Mouse (Mus musculus) adrenal gland, postnatal 4 days (tissue): ENCODE data around the gene Cep295nl. TPM values are rescaled to one million over a fixed set of nuclear protein-coding genes. Genes with fewer than 3 reads are reported as not detected.

Experiments used
- DNase-seq, 2 experiments: peaks; one replicate each; pipeline ENCODE4 v3.0.0; 2021 to 2022; ENCODE audit warnings: low spot score in 2 of 2, mixed read lengths in 2 of 2
- total RNA-seq, 2 experiments: library from RNA; stranded (reverse); gene quantifications; 2 replicates each; pipeline ENCODE4 v1.2.3; 2021

Gene Cep295nl
- total RNA-seq, 2 experiments from 2014 or later: 1.4 to 2.1 TPM

DNA sequence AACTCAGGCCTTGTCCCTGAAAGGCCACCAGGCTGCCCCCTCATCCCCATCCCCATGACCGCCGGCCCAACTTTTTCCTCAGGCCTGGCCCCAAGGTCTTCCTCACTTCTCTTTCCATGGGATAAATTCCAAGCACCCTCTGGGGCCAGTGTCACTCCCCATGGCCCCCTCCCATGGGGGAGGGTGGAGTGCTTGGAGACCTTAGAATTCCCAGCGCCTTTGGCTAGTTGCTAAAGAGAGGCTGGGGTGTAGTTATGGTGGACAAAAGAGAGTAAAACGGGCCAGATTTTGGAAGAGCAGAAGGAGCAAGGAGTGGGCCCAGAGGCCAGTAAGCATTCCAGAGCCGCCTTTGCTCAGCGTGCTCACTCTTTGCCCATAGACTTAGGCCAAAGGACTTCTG, 13.3 kb upstream of the Cep295nl start, which contains the start of gene Timp2:
Timp2 (minus strand) TSS at position 101 of the 400 bp plus-strand sequence.
- DNase-seq: no peak

DNA sequence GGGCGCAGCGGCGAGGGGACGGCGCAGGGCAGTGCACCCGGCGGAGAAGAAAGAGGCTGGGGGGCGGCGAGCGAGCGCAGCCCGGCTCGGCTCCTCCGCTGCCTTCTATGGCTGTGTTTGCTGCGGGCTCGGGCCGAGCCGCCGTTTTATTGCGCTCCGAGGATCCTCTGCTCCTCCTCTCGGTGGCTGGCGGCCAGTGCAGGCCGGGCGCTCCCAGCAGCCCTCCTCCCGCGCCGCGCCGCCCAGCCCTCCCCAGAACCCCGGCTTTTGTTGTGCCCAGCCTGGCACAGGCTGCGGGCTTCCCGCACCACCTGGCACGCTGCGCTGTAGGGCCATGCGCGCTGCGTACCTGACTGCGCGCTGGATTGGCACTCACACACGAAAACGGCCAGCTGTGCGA, 12.9 kb upstream of the Cep295nl start:
- peak; percentile 64 to 73 for DNase-seq

DNA sequence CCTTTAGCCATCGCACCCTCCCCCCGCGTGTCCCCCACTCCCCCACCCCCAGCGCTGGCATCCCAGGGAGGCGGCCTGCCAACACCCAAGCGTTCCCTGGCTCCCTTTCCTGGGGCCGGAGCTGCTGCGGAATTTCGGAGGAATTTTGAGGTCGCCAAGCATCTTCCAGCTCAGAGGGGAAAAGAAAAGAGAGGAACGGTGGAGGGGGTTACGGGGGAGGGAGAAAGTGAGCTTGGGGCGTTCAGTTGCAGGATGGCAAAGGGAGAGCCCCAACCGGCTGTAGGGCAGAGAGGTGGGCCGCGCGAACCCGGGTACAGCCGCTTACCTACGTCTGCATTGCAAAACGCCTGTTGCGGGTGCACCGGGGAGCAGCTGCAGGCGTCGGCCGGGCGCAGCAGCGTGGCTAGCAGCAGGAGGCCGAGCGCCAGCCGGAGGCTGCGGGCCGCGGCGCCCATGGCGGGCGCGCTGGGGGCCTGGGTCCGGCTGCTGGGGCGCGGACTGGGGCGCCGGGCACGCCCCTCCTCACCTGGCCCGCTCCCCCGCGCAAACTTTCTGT, 12.4 kb upstream of the Cep295nl start:
- DNase-seq: no peak

DNA sequence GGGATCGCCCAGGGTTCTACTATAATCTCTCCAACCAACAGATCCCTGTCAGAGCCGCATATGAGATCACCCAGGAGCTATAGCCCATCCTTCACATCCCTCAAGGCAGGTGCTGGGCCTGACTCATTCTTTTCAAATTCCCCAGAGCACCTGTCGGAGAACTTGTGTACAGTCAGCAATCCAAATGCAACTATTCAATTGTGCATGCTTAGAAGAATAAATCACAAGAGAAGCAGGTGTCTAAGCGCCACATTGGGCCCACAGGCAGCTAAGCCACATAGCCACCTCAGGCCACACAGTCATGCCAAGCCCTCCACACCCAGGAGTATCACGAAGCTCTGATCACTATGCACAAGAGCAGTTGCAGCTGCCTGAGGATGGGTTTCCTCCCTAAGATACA, 7.2 kb upstream of the Cep295nl start:
- no peak for DNase-seq

DNA sequence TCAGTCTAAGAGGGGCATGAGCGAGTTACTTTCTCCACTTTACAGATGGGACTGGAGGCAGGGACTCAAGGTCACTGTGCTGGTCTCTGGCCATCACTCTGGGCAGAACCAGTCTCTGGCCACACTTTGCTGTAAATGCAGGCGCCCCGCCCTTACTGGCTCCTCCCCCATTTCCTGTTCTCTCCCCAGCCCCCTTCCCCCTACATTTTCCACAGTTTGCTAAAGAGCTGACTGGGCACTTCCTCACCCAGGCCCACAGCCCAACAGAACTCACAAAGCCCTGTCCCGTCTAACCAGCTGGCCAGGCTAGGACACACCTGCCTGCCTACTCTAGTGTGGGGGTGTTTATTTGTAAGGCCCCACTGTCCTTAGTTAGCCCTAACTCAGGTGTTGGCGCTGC, 6.6 kb upstream of the Cep295nl start:
- DNase-seq: no peak

DNA sequence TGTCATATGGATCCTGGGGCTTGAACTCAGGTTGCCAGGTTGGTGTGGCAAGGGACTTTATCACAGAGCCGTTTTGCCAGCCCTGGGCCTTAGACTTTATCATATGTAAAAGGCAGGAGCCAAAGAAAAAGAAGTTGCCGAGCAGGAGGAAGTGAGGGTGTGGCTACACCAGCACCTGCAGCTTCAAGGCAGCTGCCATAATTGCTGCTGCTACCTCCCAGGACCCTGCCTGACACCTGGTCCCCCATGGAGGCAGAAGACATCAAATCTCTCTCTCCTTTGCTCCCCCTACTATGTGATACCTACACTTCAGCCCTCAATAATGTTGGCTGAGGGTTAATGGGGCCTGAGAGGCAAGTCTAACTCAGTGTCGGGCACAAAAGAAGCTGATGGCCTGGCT, 6.1 kb upstream of the Cep295nl start:
- no peak for DNase-seq

DNA sequence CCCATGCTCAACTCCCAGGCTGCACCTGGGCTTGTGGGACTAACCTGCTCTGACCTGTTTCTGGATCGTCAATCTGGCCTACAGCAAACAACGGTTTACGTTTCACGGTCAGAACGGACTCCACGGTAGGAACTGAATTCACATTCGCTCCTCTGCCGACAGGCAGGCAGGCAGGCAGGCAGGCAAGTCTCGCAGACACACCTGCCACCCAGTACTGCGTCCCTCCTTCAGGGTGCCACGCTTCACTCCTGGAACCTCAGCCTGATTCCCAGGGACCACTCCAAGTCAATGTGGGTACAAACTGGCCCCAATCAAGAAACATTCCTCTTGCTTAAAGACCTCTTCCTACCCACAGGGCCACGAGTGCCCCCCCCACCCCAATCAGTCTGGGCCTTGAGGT, 5.6 kb upstream of the Cep295nl start:
- no peak for DNase-seq

DNA sequence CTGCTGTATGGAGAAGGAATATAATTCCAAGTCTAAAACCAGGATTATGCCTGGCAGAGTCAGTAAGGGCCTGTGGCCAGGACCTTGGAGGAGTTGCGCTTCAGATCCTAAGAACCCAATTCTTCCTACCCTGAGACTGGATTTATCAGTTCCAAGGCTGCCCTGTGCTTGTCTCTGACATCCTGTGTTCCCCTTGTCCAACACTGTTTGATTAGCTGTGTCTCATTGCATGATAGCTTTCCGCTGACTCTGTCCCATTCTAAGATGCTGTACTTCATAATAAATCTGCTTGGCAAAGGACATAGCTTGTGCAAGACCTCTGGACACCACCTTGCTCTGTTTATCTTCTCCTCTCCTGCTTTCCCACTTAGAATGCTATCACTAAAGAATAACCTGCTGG, 5.1 kb upstream of the Cep295nl start:
- DNase-seq: no peak

DNA sequence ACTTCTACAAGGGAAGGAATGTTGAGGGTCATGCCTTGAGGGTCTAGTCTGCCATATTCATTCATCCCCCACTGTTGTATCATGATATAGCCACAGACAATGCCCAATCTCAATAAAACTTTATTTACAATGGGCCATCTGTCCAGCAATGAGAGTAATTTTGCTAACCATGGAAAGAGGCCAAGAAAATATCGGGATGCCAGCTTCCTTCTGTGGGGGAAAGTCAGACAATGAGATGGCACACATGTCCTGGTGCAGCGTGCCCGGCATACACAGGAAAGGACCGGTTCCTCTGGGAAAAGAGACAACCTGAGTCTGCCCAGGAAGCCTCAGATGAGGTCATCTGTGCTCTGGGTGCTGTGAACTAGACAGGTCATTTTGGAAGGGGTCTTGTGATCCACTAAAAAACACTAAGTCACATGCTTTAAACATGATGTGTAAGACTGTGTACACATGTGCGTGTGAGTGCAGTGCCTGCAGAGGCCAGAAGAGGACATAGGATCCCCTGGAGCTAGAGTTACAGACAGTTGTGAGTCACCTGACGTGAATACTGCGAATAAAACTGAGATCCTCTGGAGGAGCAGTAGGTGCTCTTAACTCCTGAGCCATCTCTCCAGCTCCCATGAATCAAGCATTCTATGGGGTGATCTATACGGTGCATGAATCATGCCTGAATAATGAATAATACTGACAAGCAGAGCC, 4.2 kb upstream of the Cep295nl start:
- DNase-seq: no peak

DNA sequence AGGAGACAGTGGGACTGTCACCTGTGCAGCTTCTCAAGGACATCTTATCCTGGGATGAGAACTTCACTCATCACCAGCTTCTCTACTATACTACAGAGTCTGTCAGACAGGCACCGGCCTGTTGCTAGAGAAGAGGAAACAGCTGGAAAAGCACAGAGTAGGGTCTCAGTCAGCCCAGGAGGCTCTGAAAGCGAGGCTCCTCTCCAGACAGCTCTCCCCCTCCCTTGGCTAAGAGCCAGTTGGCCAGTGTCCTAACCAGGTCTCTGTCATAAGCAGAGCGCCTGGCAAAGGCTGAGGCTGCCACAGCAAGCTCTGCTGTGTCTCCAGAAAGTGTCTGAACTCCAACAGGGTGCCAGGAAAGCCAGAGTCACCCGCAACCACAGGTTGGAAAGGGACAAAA, 3.4 kb upstream of the Cep295nl start:
- DNase-seq: no peak

DNA sequence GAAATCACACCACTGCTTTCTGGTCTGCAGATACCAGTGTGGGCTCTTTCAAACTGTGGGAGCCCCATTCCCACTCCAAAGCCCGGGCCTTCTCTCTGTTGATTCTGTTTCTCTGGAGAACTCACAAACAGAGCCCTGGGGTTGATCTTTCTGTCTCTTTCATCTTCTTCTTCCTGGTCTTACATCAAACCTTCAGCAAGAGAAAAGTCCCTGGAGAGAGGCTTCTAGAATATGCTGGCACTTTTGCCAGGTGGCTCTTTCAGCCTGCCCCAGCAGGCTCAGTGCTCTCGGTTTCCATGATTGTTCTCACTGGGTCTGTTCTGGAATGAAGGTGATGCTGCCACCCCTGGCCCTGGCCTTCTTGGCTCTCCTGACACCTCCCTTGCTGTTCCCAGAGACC, 1.3 kb upstream of the Cep295nl start:
- no peak for DNase-seq

DNA sequence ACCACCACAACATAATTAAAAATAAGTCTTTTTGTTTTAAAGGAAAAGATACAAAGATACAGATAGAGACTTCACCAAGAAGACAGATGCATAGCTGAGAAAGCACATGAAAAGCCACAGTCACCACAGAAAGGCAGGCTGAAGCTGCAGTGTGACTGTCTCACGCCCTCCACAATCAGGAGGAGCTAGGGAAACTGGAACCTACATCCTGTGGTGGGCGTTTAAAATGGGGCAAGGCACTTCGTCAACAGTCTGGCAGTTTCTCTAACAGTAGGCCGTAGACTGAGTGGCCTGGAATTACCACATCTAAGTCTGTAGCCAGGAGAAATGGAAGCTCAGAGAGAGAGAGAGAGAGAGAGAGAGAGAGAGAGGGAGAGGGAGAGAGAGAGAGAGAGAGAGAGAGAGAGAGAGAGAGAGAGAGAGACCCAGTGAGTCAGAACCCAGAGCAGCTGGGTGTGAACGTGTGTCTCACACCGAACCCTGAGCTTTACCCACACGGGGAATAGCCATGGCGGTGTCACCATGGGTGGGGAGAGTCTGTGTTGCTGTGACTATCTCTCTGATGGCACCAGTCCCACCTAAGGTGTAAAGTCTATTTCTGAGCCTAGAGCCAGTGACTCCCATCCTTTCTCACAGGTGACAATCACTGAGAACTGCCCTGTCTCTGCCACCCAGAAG, 4.7 kb downstream of the Cep295nl start:
- no peak for DNase-seq

DNA sequence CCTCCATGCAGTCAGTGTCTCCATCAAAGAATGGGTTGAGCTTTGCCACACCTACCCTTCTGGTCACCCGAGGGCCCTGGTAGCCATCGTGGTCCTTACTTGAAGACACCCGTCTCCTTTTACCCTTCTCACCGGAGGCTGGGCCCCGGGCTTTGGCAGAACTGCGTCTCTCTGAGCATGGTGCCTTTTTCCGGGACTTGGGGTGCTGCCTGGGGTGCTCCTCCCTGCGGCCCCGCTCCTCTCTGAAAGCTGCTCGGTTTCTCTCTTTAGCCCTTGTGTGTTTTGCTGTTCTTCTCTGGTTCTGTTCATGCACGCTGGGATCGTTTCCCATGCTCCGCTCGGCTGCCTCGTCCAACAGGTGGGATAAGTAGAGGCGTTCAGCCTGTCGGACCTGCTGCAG, 8.9 kb downstream of the Cep295nl start:
- DNase-seq: no peak

DNA sequence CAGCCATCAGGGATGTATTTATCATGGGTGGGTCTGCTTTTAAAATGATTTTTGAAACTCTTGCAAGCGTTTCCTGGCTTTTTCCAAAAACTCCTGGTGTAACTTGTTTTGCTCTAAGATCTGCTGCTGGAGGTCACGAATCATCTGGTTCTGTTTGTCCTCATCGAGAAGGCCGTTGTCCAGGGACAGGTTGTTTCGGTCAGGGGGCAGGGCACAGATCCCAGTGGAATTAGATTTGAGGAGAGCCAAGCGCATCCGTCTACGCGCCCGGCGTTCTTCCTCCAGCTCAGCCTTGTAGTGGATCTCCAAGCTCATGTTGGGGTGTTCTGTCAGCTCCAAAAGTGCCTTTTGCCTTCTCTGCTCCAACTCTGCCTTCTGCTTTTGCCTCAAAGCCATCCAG, 9.9 kb downstream of the Cep295nl start:
- DNase-seq: no peak

DNA sequence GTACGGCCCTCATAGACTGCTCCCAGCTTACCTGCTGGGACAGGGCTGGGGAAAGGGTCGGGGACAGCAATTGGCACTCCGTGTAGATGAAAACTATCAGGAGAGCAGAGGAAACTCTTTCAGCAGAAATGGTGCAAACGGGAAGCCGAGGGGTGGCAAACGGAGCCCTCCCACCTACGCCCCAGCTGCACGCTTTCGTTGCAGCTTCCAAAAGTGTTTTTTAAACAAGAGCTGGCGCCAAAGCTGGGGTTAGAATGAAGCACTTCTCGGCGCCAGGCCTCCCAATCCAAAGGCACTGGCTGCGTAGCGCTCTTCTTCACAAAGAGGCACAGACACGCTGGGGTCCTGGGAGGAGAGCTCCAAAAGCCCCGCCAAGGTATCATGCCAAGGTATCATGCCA, 11.5 kb downstream of the Cep295nl start:
- no peak for DNase-seq

DNA sequence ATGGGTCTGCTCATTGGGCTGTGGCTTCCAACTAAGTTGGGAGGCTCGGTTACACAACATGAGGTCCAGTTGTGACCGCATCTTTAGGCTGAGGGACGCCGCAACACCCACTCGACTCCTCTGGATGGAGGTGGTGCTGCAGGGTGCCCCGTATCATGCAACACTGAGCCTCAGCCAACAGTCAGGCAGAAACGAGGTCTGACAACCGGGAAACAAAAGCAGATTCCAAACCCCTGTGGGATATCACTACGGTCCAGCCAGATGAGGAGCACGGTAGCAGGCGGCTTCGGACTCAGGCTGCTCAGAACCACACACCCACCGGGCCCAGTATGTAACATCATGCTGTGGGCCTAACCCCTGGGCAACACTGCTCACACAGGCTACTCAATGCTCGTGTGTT, 11.9 kb downstream of the Cep295nl start:
- no peak for DNase-seq

DNA sequence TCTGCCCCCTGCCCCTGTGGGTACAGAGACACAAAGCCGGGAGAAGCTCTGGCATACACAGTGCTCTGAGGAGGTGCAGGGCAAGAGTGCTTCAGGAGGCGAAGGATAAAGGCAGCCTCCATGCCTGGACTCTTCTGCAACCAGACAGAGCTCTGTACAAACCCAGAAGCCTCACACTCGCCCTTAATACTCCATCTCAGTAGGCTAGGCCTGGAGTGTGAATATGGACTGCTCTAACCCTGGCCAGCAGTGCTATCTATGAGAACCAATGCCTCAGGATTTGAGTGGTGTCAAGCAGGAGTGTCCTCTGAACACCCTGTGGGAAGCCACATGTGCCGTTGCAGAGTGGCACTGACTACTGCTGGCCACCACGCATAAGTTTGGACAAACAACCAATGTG, 13.4 kb downstream of the Cep295nl start:
- no peak for DNase-seq

DNA sequence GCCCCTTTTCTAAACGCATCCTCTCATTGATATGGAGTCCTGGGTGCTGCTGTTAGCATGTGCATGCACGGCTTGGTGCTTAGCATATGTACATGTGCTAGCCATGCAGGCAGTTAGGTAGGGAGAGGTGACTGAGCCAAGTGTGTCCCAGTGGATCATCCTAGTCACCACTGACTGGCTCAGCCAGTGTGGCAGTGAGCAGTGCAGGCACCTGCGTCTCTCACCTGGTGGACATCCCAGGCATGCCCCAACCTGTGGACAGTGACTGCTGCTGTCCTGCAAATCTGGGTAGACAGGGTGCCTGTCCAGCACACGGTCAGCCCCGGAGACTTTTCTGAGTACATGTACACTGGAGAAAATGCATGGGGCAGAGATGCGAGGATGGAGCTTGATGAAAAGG, 13.8 kb downstream of the Cep295nl start:
- DNase-seq: no peak

DNA sequence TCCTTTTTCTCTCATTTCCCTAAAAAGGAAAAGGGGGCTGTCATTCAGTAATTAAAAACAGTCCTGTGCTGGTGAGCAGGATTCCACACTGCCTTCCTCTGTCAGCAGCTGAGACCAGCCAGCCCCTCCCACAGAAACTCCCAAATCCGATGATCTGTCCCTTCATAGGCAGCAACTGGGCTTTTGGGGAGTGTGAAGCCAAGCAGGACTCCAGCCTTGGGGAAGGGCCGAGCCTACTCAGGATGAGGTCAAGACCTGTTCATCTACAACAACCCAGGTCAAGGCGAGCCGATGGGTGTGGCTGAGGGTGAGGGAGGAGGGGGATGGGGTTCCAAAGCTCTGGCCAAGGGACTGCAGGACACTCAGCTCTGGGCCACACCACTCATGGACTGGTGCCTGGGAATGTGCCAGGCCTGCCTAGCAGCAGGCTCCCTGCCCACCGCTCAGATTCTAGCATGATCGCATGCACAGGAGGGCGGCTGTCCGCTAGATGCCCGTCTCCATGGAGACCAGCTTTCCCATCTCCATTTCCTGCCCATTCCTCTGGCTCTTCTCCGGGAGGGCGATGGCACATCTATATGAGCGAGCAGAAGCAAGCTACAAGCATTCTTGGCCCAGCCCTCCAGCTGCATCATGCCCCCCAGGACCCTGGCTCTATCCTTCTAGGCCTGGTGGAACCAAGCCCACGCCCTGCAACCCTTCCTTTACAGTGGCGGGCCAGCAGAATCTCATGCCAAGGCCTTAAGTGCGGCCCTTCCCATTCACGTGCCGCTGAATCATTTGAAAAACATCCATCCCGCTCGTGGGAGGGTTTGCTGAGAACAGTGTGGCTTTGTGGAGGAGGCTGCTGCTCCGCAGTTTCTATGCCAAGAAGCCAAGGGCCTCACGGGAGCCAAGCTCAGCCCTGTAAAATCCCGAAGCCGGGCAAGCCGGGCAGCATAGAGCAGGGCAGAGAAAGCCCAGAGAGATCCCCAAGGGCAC, 15.0 kb downstream of the Cep295nl start:
- no peak for DNase-seq

DNA sequence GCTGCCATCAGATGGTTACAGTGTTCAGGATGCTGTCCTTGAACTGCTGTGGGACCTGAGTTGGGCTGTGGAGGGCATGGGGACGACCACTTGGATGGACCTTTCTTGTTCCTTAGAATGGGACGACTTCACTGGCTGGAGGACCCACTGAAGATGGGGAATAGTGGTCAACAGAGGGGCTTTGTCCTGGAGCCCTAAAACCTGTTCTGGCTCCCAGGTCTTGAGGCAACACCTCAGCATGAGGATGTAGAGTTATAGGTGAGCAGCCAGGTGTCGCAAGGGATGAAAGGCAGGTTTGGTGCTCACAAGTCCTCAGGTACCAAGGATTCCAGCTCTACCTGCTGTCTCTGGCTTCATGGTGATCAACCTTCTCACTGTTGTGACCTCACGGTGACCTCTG, 15.8 kb downstream of the Cep295nl start:
- no peak for DNase-seq

DNA sequence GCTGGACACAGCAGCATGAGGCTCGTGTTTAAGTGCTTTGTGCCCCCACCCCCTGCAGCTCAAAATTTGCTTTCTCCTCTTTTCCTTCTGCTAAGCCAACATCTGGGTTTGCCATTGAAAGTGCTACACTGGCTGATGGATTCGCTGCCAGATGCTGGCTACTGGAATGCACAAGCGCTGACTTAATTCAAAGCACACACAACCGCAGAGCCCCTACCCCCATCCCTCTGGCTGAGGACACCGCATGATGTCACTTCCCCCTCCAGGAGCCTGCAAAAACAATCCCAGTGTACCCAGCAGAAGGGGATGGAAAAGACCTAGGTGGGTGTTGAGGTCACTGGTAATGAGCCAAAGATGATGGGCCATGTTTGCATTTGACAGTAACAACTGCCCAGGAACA, 17.8 kb downstream of the Cep295nl start:
- no peak for DNase-seq

DNA sequence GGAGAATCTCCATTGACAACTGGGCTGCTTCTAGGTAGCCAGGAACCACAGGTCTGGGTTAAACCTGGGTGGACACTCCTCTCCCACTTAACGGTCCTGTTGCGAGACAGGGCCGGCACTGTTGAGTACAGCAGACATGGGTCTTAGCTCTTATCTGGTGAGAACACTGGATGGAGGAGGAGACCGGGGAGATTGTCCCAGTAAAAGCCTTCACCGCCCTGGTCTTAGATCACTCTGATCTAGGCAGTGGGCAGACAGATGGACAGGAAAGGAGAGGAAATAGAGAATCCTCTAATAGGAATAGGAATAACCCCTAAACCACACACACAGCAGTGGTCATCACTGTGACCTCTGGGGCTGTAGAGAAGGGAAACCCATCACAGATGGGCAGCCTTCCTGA, 18.3 kb downstream of the Cep295nl start:
- no peak for DNase-seq
